Mouse (Mus musculus): ENCODE results near the gene Sema3e.

The Sema3e gene

GRCm38 (mm10) chr5:14089875-14090608 is 65.0 kb downstream of the Sema3e start:
- no peak for DNase-seq

- no peak for DNase-seq
These were observed 65.5 kb downstream of the Sema3e start for GRCm38 (mm10) chr5:14090609-14090969.

- DNase-seq = no peak
These were observed 67.2 kb downstream of the Sema3e start for GRCm38 (mm10) chr5:14092262-14092776.

- no peak for DNase-seq
These were observed 71.1 kb downstream of the Sema3e start for GRCm38 (mm10) chr5:14096196-14096595.

GRCm38 (mm10) chr5:14098677-14099076 is 73.6 kb downstream of the Sema3e start:
- no peak for DNase-seq

GRCm38 (mm10) chr5:14107365-14107764 is 82.3 kb downstream of the Sema3e start:
- DNase-seq = no peak

GRCm38 (mm10) chr5:14109001-14109400 is 83.9 kb downstream of the Sema3e start:
- no peak for DNase-seq

- DNase-seq = no peak
These were observed 86.3 kb downstream of the Sema3e start for GRCm38 (mm10) chr5:14111401-14111800.

- DNase-seq = no peak
These were observed 96.8 kb downstream of the Sema3e start for GRCm38 (mm10) chr5:14121902-14122301.

- DNase-seq = no peak
These were observed 101.5 kb downstream of the Sema3e start for GRCm38 (mm10) chr5:14126591-14126990.

GRCm38 (mm10) chr5:14135929-14136328 is 110.9 kb downstream of the Sema3e start:
- no peak for DNase-seq

- no peak for DNase-seq
These were observed 113.6 kb downstream of the Sema3e start for GRCm38 (mm10) chr5:14138725-14139124.

- no peak for DNase-seq
These were observed 137.5 kb downstream of the Sema3e start for GRCm38 (mm10) chr5:14162579-14162978.

- no peak for DNase-seq
These were observed 138.2 kb downstream of the Sema3e start for GRCm38 (mm10) chr5:14163280-14163679.

GRCm38 (mm10) chr5:14167776-14168175 is 142.7 kb downstream of the Sema3e start:
- no peak for DNase-seq

- no peak for DNase-seq
These were observed 148.5 kb downstream of the Sema3e start for GRCm38 (mm10) chr5:14173355-14174183.

- DNase-seq = no peak
These were observed 155.5 kb downstream of the Sema3e start for GRCm38 (mm10) chr5:14180571-14180970.

GRCm38 (mm10) chr5:14182156-14182555 is 157.1 kb downstream of the Sema3e start:
- no peak for DNase-seq

GRCm38 (mm10) chr5:14195172-14195819 is 170.2 kb downstream of the Sema3e start:
- DNase-seq = no peak

- no peak for DNase-seq
These were observed 173.4 kb downstream of the Sema3e start for GRCm38 (mm10) chr5:14198344-14199040.

GRCm38 (mm10) chr5:14206794-14207193 is 181.7 kb downstream of the Sema3e start:
- no peak for DNase-seq

- DNase-seq = no peak
These were observed 184.9 kb downstream of the Sema3e start for GRCm38 (mm10) chr5:14209962-14210361.

GRCm38 (mm10) chr5:14216211-14216610 is 191.1 kb downstream of the Sema3e start:
- DNase-seq = no peak

Measured in thymus, postnatal 25 days (tissue).